Mouse (Mus musculus) cortical plate, adult 2 months (tissue): ENCODE results near the gene Arl15. TPM values are rescaled to one million over a fixed set of nuclear protein-coding genes. Genes with fewer than 3 reads are reported as not detected.

Source experiments
- H3K27ac ChIP-seq: fragments of 200-500 bp; 2 replicates; pipeline ENCODE4 v1.5.1; 2012; ENCODE audit warnings: low read length, control low read depth, inconsistent platforms; ENCODE audit not compliant: insufficient read depth
- H3K4me1 ChIP-seq: fragments of 200-500 bp; 2 replicates; pipeline ENCODE4 v1.6.1; 2011; ENCODE audit warnings: low read length; ENCODE audit not compliant: control insufficient read depth, insufficient read depth
- H3K4me3 ChIP-seq: fragments of 200-500 bp; 2 replicates; pipeline ENCODE4 v1.5.1; 2011; ENCODE audit warnings: mild to moderate bottlenecking, low read length, control low read depth; ENCODE audit not compliant: insufficient read depth
- CTCF ChIP-seq: fragments of 200-500 bp; IDR thresholded peaks from 2 replicates; pipeline ENCODE4 v1.5.1; 2011; ENCODE audit warnings: mild to moderate bottlenecking, control low read depth, low read length; ENCODE audit not compliant: insufficient read depth; ENCODE audit errors: extremely low read depth
- POLR2A ChIP-seq: fragments of 200-500 bp; IDR thresholded peaks from 2 replicates; pipeline ENCODE4 v1.6.1; 2011; ENCODE audit warnings: mild to moderate bottlenecking, low read length, control low read depth; ENCODE audit not compliant: insufficient read depth; ENCODE audit errors: extremely low read depth
- polyA plus RNA-seq: library from polyadenylated mRNA; depleted of rRNA; stranded (reverse); fragments of >200 nt; gene quantifications from 2 replicates; pipeline ENCODE4 v1.2.3, GENCODE M21; 2012

Arl15 gene
- polyA plus RNA-seq, 1 experiment, result 14.8 TPM

DNA sequence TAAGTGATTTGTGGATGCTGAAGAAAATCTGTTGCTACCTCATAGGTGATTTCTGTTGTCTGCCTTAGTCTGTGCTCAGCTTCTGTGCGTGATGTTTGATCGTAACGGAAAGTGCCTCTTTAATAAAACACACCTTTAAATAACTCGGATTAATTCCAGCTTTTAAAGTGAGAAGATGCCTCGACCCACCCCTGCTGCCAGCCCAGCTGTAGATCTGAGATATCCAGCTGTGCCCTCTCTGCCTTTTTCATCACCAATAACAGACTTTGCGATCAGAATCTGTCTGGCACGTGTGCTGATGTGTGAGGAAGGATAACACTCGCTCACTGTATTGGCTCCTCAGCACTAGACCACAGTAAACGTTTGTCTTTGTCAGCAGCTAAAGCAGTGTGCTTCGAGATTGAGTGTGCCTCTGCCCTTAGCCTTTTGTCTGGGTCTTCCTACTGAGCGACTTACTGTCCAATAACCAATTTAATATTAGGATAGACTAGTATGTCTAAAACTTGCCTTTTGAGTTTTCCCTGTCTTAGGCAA is 117.7 kb downstream of the Arl15 start:
- Histone ChIP-seq H3K4me3 (no peak overlapping the region), H3K4me1 (0 out of 2 replicates have a peak, but pooled peaks cover 2% of the 10 kb centered on the region), H3K27ac (no peak overlapping the region)
- TF ChIP-seq POLR2A (no peak), CTCF (no peak)

DNA sequence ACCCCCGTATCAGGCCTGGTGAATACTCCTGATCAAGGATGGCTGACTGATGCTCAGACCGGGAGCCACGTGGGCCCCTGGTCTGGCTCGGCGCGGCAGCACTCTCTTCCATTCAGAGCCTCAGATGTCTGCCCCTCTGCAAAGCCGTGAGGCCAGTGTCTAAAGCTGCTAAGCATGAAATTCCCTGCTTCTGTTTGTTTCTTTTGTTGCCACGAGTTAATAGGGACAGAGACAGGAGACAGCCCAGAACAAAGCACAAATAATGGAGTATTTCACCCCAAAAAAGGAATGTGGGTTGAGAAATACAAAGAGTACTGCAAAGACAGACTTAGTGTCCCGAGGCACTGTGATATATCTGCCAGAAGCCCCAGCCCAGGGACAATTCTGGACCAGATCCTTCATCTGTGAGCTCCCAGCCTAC is 120.3 kb downstream of the Arl15 start:
- Histone ChIP-seq H3K4me1 (0 out of 2 replicates have a peak, but pooled peaks cover 2% of the 10 kb centered on the region), H3K4me3 (no peak overlapping the region), H3K27ac (no peak overlapping the region)
- TF ChIP-seq POLR2A (no peak), CTCF (no peak)

DNA sequence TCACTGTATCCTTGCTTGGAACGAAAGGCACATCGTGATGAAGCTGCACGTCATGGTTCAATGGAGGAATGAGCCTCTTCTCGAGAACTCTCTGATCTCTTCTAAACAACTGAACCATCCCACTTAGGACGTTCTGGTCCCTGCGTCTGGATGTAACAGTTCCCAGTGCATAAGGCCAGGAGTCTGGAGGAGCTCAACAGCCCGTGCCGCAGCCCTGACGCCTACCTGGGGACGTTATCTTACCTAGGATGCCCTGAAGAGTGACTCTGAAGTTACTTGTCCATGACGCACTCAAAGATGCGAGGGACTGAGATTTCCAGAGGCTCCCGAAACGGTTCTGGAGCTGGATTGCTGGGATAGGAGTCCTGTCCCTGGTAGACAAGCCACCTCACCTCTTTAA is 121.4 kb downstream of the Arl15 start:
- H3K27ac ChIP-seq, result no peak overlapping the region
- H3K4me1 ChIP-seq, result 0 out of 2 replicates have a peak, but pooled peaks cover 2% of the 10 kb centered on the region
- H3K4me3 ChIP-seq, result no peak overlapping the region
- no peak for TF ChIP-seq CTCF
- TF ChIP-seq POLR2A, result no peak

DNA sequence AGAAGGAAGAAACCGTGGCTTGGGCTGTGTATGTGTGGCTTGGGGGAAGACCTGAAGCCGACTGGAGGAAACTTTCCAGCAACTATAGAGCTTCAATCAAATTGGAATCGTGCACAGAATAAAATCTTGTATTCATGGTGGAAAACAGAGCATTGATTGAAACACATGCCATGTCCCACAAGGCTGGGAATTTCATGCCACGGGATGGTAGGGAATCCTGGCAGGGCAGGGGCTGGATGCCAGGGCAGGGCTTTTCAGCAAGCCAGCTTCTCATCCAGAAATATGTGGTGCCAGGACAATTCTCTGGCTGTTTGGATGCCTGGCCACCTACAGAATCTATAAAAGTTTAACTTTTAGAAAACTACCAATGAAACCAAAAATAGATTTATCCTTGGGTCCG is 122.5 kb downstream of the Arl15 start:
- no peak overlapping the region for H3K4me3 ChIP-seq
- H3K27ac ChIP-seq, result no peak overlapping the region
- TF ChIP-seq POLR2A (no peak), CTCF (no peak)
- H3K4me1 ChIP-seq, result 0 out of 2 replicates have a peak, but pooled peaks cover 2% of the 10 kb centered on the region

DNA sequence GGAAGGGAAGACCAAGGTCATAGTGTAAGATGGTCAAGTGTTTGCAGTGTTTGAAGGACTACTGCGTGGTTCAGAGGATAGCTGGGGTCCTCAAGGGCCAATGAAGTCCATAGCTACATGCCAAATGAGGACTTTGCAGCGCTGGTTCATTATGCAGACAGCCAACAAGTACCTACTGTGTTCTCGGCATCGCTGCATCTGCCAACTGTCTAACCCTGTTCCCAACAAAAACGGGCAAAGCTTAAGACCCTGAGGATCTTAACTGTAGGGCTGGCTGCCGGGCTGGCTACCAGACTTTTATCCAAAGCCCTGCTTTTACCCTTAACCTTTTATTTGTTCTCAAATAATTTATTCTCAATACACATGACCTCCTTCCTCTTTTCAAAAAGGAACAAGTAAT is 123.1 kb downstream of the Arl15 start:
- TF ChIP-seq CTCF (no peak), POLR2A (no peak)
- no peak overlapping the region for H3K4me3 ChIP-seq
- no peaks in the 10 kb centered on the region for H3K4me1 ChIP-seq
- H3K27ac ChIP-seq, result no peak overlapping the region

DNA sequence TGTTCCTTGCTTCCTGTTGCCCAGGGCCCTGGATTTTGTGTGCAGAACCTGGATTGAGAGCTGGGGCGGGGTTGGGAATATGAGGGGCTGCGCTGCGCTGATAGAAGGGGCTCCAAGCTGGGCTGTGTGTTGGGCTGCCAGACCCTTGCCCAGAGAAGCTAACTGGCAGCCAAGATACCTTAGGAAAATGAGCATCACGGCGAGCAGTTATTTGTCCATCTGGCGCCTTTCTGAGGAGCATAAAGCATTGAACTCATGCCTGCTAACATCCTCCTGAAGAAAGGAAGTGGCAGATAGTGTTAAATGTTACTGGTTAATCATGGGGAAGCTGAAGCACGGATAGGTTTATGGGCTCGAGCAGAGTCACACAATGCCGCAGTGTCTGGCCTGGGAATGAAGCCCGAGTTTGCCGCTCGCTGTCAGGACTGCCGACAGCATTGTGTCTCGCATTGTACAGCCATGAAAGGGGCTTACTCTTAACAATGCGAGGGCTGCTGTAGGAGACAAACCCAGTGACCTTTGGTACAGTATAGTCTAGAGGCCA is 123.6 kb downstream of the Arl15 start:
- no peak overlapping the region for H3K27ac ChIP-seq
- TF ChIP-seq POLR2A (no peak), CTCF (no peak)

DNA sequence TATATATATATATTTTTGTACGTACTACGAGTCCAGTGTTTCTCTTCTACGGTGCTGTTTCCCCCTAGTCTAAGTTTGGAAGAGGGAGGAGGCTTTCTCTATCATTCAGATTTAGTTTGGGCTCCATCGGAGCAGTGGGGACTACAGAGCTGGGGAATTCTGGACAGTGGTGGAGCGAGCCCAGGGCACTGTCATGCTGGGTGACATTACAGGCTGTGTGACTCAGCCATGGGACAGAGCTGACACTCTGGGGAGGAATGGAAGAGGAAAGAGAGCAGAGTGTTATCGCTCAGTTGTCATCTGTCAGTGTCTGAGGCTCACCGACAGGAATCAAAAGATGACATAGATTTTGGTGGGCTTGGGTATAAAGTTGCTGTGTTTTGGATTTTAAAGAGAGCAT is 124.4 kb downstream of the Arl15 start:
- H3K4me1 ChIP-seq, result no peaks in the 10 kb centered on the region
- no peak overlapping the region for H3K27ac ChIP-seq
- H3K4me3 ChIP-seq, result no peak overlapping the region
- TF ChIP-seq CTCF (no peak), POLR2A (no peak)

More for the DNA sequence above, 123.6 kb downstream of the Arl15 start:
- H3K4me1 ChIP-seq, result no peaks in the 10 kb centered on the region
- no peak overlapping the region for H3K4me3 ChIP-seq

DNA sequence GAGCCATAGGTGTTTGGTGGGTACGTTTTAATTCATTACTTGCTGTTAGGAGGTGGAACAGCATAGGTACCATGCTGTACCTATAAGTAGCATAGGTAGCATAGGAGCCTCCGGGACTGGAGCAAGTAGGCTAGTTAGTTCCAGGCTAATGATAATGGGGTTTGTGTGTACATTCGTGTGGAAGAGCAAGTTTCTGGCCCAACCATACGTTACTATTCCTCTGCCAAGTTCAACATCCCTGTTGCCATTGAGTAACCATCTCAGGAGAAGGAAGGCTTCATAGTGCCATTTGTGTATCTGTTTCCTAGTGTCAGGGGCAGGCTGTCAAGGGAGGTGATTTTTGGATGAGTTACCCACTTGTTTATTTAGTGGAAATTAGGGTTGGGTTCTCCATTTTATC is 141.4 kb downstream of the Arl15 start:
- no peak for TF ChIP-seq CTCF
- TF ChIP-seq POLR2A, result no peak
- no peaks in the 10 kb centered on the region for H3K4me1 ChIP-seq

DNA sequence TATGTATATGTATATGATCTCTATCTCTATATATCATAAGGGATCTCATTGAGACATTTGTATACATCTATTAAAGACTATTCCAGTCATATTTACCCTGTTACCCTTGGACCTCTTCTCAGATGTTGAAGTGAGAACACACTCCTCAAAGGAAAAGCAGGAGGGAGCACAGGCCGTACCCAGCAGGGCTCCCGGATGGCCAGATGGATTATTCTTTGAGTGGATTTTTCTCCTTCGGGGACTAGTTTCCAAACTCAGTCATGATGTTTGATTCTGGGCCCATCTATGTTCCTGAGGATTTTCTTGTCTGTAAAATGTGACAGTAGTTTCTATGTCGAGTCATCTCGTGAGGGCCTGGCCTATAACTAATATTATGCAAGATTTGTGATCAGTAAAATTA is 142.9 kb downstream of the Arl15 start:
- TF ChIP-seq CTCF, result no peak
- no peak for TF ChIP-seq POLR2A
- no peak overlapping the region for H3K27ac ChIP-seq
- no peaks in the 10 kb centered on the region for H3K4me1 ChIP-seq
- H3K4me3 ChIP-seq, result no peak overlapping the region

More for the DNA sequence above, 141.4 kb downstream of the Arl15 start:
- H3K27ac ChIP-seq, result no peak overlapping the region
- H3K4me3 ChIP-seq, result no peak overlapping the region

DNA sequence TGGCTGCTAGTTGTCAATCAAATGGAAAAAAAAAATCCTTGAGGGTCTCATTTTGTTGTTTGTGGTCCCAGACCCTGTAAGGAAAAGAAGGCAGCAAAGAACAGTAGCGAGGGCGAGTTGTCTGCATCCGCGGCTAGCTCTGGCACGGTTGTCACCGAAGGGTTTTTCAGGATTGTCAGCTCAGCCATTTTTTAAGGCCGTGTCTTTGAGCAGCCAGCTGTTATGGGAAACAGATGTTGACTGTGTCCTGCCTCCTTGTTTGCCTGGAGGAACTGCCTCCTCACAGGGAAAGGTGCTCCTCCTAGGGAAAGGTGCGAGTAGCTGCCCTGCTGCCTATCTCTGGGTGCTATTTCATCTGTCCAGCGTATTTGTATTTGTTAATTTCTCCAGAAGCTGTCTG is 144.3 kb downstream of the Arl15 start:
- H3K4me1 ChIP-seq, result no peaks in the 10 kb centered on the region
- no peak overlapping the region for H3K27ac ChIP-seq
- H3K4me3 ChIP-seq, result no peak overlapping the region
- TF ChIP-seq CTCF (no peak), POLR2A (no peak)

DNA sequence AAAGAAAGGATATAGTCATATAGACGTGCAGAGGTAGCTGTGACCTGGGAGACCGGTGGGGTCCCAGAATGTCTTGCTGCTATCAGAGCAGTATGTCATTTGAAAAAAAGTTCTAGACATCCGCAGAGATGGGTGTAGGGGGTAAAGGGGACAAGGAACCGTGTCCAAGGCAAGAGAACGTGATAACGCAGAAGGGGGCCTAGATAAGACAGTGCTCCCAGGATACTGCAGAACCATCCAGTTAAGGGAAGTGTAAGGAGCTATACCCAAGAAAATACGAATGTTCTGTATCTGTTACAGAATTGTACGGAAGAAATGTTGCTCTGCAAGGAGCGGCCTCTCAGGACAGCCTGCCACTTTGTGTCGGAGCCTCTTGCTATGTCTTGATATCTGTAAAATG is 144.8 kb downstream of the Arl15 start:
- Histone ChIP-seq H3K4me1 (no peaks in the 10 kb centered on the region), H3K4me3 (no peak overlapping the region), H3K27ac (no peak overlapping the region)
- TF ChIP-seq POLR2A, result no peak
- no peak for TF ChIP-seq CTCF
